Mouse (Mus musculus): ENCODE data around the gene Prkg1.

DNA sequence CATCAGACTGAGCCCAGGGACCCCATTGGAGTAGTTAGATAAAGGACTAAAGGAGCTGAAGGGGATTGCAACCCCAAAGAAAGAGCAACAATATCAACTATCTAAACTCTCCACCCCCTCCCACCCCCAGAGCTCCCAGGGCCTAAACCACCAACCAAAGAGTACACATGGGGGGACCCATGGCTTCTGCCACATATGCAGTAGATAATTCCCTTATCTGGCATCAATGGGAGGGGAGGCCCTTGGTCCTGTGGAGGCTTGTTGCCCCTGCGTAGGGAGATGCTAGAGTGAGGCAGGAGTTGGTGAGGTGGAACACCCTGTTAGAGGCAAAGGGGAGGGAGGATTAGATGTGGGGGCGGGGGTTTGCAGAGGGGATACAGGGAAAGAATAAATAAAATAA is 826.8 kb downstream of the Prkg1 start:
- no peak for TF ChIP-seq CTCF (IDR thresholded peaks at IDR 0.05; ENCODE audit: control insufficient read depth, insufficient read depth, insufficient replicate concordance, low read depth, low read length)
- no peak for TF ChIP-seq POLR2A (IDR thresholded peaks at IDR 0.05; ENCODE audit: control insufficient read depth, low read depth, low read length)
